Mouse (Mus musculus): Measurements from ENCODE around the gene Galr3. TPM values are rescaled to one million over a fixed set of nuclear protein-coding genes. Genes with fewer than 3 reads are reported as not detected.

Galr3 gene
- polyA plus RNA-seq, 1 experiment from 2014 or later = 0.13 TPM

Small RNA genes within 50 kb of the gene (microRNA-seq; reads per million reads assigned to microRNA genes)
- 1.5 reads per million for gene Mir6956

Other genes starting within 250 kb of the Galr3 start
- 4.7 and 5.3 TPM in 2 replicates for gene Card10, start 238.8 kb upstream of the Galr3 start, polyA plus RNA-seq (2016; fragmentation: Nextera tagmentation; extraction: Ambion mirVana)
- 18.8 and 22.0 TPM in 2 replicates for gene Cdc42ep1, start 199.3 kb upstream of the Galr3 start, polyA plus RNA-seq (2016; fragmentation: Nextera tagmentation; extraction: Ambion mirVana)
- gene Lgals2, start 186.4 kb upstream of the Galr3 start, polyA plus RNA-seq (2016; fragmentation: Nextera tagmentation; extraction: Ambion mirVana) = not detected in 2 replicates
- 49.9 and 56.5 TPM in 2 replicates for gene Gga1, start 164.7 kb upstream of the Galr3 start, polyA plus RNA-seq (2016; fragmentation: Nextera tagmentation; extraction: Ambion mirVana)
- gene Gm49510, start 142.2 kb upstream of the Galr3 start, polyA plus RNA-seq (2016; fragmentation: Nextera tagmentation; extraction: Ambion mirVana) = 0.13 and 0.51 TPM in 2 replicates
- 51.1 and 51.2 TPM in 2 replicates for gene Sh3bp1, start 142.1 kb upstream of the Galr3 start, polyA plus RNA-seq (2016; fragmentation: Nextera tagmentation; extraction: Ambion mirVana)
- 37.1 and 40.8 TPM in 2 replicates for gene Pdxp, start 128.0 kb upstream of the Galr3 start, polyA plus RNA-seq (2016; fragmentation: Nextera tagmentation; extraction: Ambion mirVana)
- gene Lgals1, start 115.2 kb upstream of the Galr3 start, polyA plus RNA-seq (2016; fragmentation: Nextera tagmentation; extraction: Ambion mirVana) = 292 and 458 TPM in 2 replicates
- gene Nol12, start 107.0 kb upstream of the Galr3 start, polyA plus RNA-seq (2016; fragmentation: Nextera tagmentation; extraction: Ambion mirVana) = 70.6 and 84.9 TPM in 2 replicates
- gene Triobp, start 94.2 kb upstream of the Galr3 start, polyA plus RNA-seq (2016; fragmentation: Nextera tagmentation; extraction: Ambion mirVana) = 47.9 and 54.6 TPM in 2 replicates
- 330 and 448 TPM in 2 replicates for gene H1f0, start 13.4 kb upstream of the Galr3 start, polyA plus RNA-seq (2016; fragmentation: Nextera tagmentation; extraction: Ambion mirVana)
- gene Ankrd54, start 21.0 kb downstream of the Galr3 start, polyA plus RNA-seq (2016; fragmentation: Nextera tagmentation; extraction: Ambion mirVana) = 73.8 and 77.9 TPM in 2 replicates
- 278 and 295 TPM in 2 replicates for gene Eif3l, start 33.3 kb downstream of the Galr3 start, polyA plus RNA-seq (2016; fragmentation: Nextera tagmentation; extraction: Ambion mirVana)
- gene Micall1, start 67.0 kb downstream of the Galr3 start, polyA plus RNA-seq (2016; fragmentation: Nextera tagmentation; extraction: Ambion mirVana) = 6.8 and 9.7 TPM in 2 replicates
- gene Polr2f, start 99.1 kb downstream of the Galr3 start, polyA plus RNA-seq (2016; fragmentation: Nextera tagmentation; extraction: Ambion mirVana) = 351 and 426 TPM in 2 replicates
- 5.2 and 5.7 TPM in 2 replicates for gene 1700088E04Rik, start 99.4 kb downstream of the Galr3 start, polyA plus RNA-seq (2016; fragmentation: Nextera tagmentation; extraction: Ambion mirVana)
- 0.75 and 1.8 TPM in 2 replicates for gene Sox10, start 123.4 kb downstream of the Galr3 start, polyA plus RNA-seq (2016; fragmentation: Nextera tagmentation; extraction: Ambion mirVana)
- gene Pick1, start 187.3 kb downstream of the Galr3 start, polyA plus RNA-seq (2016; fragmentation: Nextera tagmentation; extraction: Ambion mirVana) = 38.3 and 52.5 TPM in 2 replicates
- 0.11 and 0.48 TPM in 2 replicates for gene Gm49486, start 187.5 kb downstream of the Galr3 start, polyA plus RNA-seq (2016; fragmentation: Nextera tagmentation; extraction: Ambion mirVana)
- gene Slc16a8, start 212.9 kb downstream of the Galr3 start, polyA plus RNA-seq (2016; fragmentation: Nextera tagmentation; extraction: Ambion mirVana) = 0.16 TPM in 1 of 2 replicates, not detected in the other
- gene Baiap2l2, start 243.7 kb downstream of the Galr3 start, polyA plus RNA-seq (2016; fragmentation: Nextera tagmentation; extraction: Ambion mirVana) = 2.6 and 3.1 TPM in 2 replicates

Data from limb, embryonic 10.5 days (tissue).